Mouse (Mus musculus) E14TG2a.4 (cell line): Measurements from ENCODE around the gene Gdf15.

Experiments
- CTCF ChIP-seq: conservative IDR thresholded peaks from 2 replicates; pipeline ENCODE4 v1.5.1; 2014; ENCODE audit warnings: low read length
- POU5F1 ChIP-seq: IDR thresholded peaks from 2 replicates; pipeline ENCODE4 v1.6.1; 2014; ENCODE audit warnings: low read length, borderline replicate concordance

DNA sequence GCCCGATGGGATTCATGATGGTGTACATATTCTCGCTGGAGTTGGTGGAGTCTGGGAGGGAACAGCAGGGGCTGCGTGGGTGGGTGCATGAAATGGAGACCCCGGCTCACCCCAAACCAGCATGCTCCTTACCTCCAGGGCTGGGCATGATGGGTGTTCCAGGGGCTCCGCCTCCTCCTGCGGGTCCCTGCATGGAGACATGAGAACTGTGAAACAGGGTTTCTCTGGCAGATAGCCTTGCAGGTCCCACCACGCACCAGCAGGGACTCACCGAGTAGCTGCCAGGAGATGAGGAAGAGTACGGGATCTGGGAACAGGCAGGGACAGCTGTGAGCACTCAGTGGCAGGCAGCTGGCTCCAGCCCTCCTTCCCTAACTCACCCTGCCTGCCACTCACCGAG, 33.5 kb downstream of the Gdf15 start:
- peak; percentile 11; the same call in 1 of the 2 replicates for TF ChIP-seq CTCF
- no peak for TF ChIP-seq POU5F1
